Mouse (Mus musculus): ENCODE measurements around the gene Palm3.

DNA sequence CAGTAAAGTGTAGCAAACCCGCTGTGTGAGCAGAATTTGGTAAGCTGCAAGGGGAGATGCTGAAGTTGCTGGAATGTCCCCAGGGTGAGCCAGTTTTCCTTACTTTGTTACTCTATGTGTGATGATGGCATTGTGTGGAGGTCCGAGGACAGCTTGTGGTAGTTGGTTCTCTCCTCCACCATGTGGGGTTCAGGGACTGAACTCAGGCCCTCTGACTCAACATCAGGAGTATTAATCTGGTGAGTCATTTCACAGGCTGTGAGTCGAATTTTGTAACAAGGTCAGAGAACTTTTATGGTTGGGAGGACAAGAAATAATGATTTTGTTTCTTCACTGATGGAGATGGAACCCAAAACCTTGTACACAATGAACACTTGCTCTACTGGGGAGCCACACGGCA is 11.5 kb downstream of the Palm3 start:
- TF ChIP-seq EP300 (IDR thresholded peaks at IDR 0.05) = no peak
- TF ChIP-seq CTCF (IDR thresholded peaks at IDR 0.05) = no peak

Data from lung, postnatal 0 days (tissue).